Mouse (Mus musculus) stomach, adult 2 months (tissue): ENCODE results near the gene Dync1i2. TPM values are rescaled to one million over a fixed set of nuclear protein-coding genes. Genes with fewer than 3 reads are reported as not detected.

Experiments
- polyA plus RNA-seq: library from polyadenylated mRNA; depleted of rRNA; stranded (reverse); fragments of >200 nt; gene quantifications from 2 replicates; pipeline ENCODE4 v1.2.3, GENCODE M21; 2012; rRNA removed

Dync1i2 gene
- polyA plus RNA-seq, result 1.5 and 3.1 TPM in 2 replicates

GRCm38 (mm10) chr2:71211591-71212359 lies at the start of gene Dync1i2:
Gene Dync1i2, plus strand, starts transcription at chr2:71211706.

Other genes starting within 250 kb of the Dync1i2 start
- gene Dcaf17, start 156.4 kb upstream of the Dync1i2 start, polyA plus RNA-seq, result 1.2 and 1.7 TPM in 2 replicates
- gene Mettl8, start 156.1 kb upstream of the Dync1i2 start, polyA plus RNA-seq, result 0.90 and 1.4 TPM in 2 replicates
- 15.3 and 17.6 TPM in 2 replicates for gene Cybrd1, start 93.8 kb upstream of the Dync1i2 start, polyA plus RNA-seq
- 19.4 and 21.1 TPM in 2 replicates for gene Slc25a12, start 156.0 kb downstream of the Dync1i2 start, polyA plus RNA-seq
- 0.25 and 0.36 TPM in 2 replicates for gene Hat1, start 177.3 kb downstream of the Dync1i2 start, polyA plus RNA-seq
- gene Metap1d, start 241.6 kb downstream of the Dync1i2 start, polyA plus RNA-seq, result 1.8 and 3.8 TPM in 2 replicates